Mouse (Mus musculus) heart, embryonic 13.5 days (tissue): ENCODE data around the gene Trim11. TPM values are rescaled to one million over a fixed set of nuclear protein-coding genes. Genes with fewer than 3 reads are reported as not detected.

Experiments
- microRNA-seq: library from miRNA; unstranded; fragments of <30 nt; microRNA quantifications from one replicate; pipeline ENCODE4, GENCODE M21; 2016
- polyA plus RNA-seq: library from polyadenylated mRNA; unstranded; fragments of >200 nt; fragmentation: Nextera tagmentation; extraction: Ambion mirVana; gene quantifications from 2 replicates; pipeline ENCODE4 v1.2.1, GENCODE M21; 2015

Trim11 gene
- polyA plus RNA-seq, 1 experiment from 2014 or later, result 25.6 TPM

Small RNAs within 50 kb of the gene (microRNA-seq; reads per million reads assigned to microRNA genes)
- not detected for gene Gm44313

Other genes with a start within 250 kb of the Trim11 start
- gene Olfr317, start 238.9 kb upstream of the Trim11 start, polyA plus RNA-seq, result not detected in 2 replicates
- gene Olfr316, start 225.4 kb upstream of the Trim11 start, polyA plus RNA-seq, result not detected in 2 replicates
- not detected in 2 replicates for gene Olfr315, start 204.9 kb upstream of the Trim11 start, polyA plus RNA-seq
- 0.08 TPM in 1 of 2 replicates, not detected in the other for gene Olfr314, start 195.1 kb upstream of the Trim11 start, polyA plus RNA-seq
- gene Fam183b, start 176.1 kb upstream of the Trim11 start, polyA plus RNA-seq, result 0.47 and 0.66 TPM in 2 replicates
- gene Olfr313, start 163.1 kb upstream of the Trim11 start, polyA plus RNA-seq, result 0.12 and 0.17 TPM in 2 replicates
- gene Olfr312, start 148.9 kb upstream of the Trim11 start, polyA plus RNA-seq, result 0.11 and 0.13 TPM in 2 replicates
- gene Olfr311, start 138.8 kb upstream of the Trim11 start, polyA plus RNA-seq, result 0.17 and 0.24 TPM in 2 replicates
- 3.9 and 5.2 TPM in 2 replicates for gene Gm12258, start 130.9 kb upstream of the Trim11 start, polyA plus RNA-seq
- 3.3 and 4.4 TPM in 2 replicates for gene 2810021J22Rik, start 110.9 kb upstream of the Trim11 start, polyA plus RNA-seq
- gene Zfp39, start 73.9 kb upstream of the Trim11 start, polyA plus RNA-seq, result 3.3 and 3.5 TPM in 2 replicates
- gene Btnl10, start 60.2 kb upstream of the Trim11 start, polyA plus RNA-seq, result 0.16 and 0.41 TPM in 2 replicates
- gene Rnf187, start 39.2 kb upstream of the Trim11 start, polyA plus RNA-seq, result 151 and 166 TPM in 2 replicates
- gene Hist3h2ba, start 29.2 kb upstream of the Trim11 start, polyA plus RNA-seq, result 14.4 and 14.9 TPM in 2 replicates
- gene Hist3h2a, start 23.4 kb upstream of the Trim11 start, polyA plus RNA-seq, result 26.4 and 28.5 TPM in 2 replicates
- gene Trim17, start 23.4 kb upstream of the Trim11 start, polyA plus RNA-seq, result 0.43 and 0.76 TPM in 2 replicates
- gene Obscn, start 158.3 kb downstream of the Trim11 start, polyA plus RNA-seq, result 38.9 and 44.4 TPM in 2 replicates
- gene Iba57, start 185.6 kb downstream of the Trim11 start, polyA plus RNA-seq, result 8.1 and 8.7 TPM in 2 replicates
- gene Gjc2, start 205.1 kb downstream of the Trim11 start, polyA plus RNA-seq, result 0.06 and 0.28 TPM in 2 replicates
- gene Guk1, start 214.1 kb downstream of the Trim11 start, polyA plus RNA-seq, result 114 and 123 TPM in 2 replicates
- 105 and 117 TPM in 2 replicates for gene Mrpl55, start 224.4 kb downstream of the Trim11 start, polyA plus RNA-seq
- gene 2310033P09Rik, start 230.2 kb downstream of the Trim11 start, polyA plus RNA-seq, result 22.6 and 23.1 TPM in 2 replicates